Mouse (Mus musculus) spleen, adult 12 weeks (tissue): ENCODE measurements around the gene Ssr1.

Experiments used
- DNase-seq: peaks from one replicate; pipeline ENCODE4 v3.0.0; 2022; ENCODE audit warnings: low spot score

The Ssr1 gene

DNA sequence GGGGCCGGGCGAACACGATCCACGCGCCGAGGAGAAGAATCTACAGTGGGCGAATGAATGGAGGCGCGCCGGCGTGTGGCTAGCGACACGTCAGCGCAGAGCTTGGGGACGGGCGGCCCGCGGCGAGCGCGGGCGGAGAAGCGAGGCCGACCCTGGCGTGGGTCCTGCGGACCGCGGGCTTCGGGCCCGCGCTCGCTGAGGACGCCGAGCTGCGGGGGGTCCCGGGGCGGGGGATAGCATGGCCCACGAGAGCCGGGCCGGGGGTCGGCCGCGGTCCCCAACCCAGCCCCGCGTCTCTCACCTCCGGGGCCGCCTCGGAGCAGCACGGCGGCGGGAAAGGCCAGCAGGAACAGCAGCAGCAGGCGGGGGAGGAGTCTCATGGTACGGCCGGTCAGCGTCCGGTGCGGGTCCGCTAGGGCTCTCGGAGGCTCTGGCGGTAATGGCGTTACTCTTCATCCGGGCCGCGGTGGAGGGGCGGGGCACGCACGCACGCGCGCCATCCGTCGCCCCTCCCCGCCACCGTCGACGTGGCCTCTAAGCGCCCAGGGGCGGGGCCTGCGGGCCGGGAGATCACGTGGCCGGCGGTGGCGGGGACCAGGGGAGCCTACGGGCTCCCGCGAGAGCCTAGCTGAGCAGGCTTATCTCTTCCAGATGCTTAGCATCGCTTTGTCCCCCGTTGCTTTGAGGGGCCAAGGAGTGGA is at the start of gene Ssr1:
Ssr1 (minus strand) TSS at position 514 of the 701 bp plus-strand sequence.
- DNase-seq, result peak; percentile 93

DNA sequence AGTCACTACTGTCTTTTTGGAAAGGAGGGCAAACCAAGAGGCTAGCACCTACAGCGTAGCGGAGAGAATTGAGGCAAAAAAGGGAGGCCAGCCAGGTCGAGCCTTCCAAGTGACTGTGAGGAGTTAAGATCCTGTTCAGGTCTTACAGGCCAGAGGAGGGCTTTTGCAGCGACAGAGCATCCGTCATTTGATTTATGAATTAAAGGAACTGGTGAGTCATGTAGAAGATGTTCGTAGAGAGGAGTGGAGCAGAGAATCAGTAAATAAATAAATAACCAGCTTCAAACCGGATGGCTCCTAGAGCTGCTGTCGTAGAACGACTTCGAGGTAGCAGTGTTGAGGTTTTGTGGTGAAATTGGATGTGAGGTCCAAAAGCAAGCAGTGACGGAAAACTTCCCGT is 43.8 kb upstream of the Ssr1 start:
- peak; percentile 8 for DNase-seq

DNA sequence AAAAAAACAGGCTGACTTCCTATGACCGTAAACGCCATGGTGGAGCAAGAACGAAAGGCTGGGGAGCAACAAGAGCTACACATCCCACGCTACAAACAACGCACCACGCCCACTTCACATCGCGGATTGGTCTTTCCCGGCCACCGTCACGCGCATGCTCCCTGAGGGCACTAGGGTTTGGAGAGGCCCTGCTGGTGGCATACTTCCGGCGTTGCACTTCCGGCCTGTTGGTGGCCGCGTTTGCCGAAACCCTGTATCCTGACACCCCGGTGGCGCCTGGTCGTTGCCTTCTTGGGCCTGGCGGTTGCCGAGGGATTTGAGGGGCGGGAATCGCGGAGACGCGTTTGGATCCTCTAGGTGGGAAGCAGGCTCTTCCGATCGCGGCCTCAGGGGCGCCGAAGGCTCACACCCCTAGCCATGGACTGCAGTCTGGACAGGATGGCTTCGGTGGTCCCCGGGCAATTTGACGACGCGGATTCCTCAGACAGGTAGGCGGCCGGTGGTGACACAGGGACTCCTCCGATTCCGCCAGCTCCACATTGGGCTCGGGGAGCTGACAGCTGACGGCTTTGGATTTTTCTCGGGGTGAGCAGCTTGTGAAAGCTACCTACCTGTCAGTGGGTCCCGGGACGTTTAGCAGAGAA is 43.1 kb upstream of the Ssr1 start, which contains the start of gene Cage1:
Cage1 (minus strand) TSS at position 26 of the 644 bp plus-strand sequence.
- DNase-seq, result peak; percentile 97

DNA sequence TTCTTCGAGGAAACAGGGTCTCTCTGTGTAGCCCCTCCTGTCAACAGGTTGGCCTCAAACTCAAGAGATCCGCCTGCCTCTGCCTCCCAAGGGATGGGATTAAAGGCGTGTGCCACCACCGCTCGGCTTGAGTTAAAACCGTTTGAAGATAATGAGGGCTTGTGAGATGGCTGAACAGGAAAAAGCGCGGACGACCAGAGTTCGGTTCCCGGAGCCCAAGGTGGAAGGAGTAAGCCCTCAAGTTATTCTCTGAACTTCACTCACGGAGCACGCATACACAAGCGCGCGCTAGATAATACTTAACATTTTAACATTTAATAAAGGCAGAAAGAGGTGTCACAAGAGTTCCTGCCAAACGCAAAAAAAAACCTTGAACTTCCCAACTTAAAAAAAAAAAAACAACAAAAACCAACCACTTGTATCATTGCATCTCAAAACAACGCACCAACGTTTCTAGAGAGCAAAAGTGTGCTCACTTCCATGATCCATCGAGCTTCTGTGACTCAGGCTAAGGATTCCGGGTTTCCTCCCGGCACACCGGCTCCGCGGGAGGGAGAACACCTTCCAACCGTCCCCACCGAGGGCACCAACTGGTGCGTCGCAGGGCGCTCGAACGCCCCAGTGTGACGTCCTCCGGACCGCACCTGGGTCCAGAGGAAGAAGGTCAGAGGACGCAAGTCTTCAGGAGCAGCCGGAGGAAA is 42.5 kb upstream of the Ssr1 start, which contains the start of gene Riok1:
Riok1 (plus strand) TSS at position 653 of the 701 bp plus-strand sequence.
- DNase-seq, result no peak

DNA sequence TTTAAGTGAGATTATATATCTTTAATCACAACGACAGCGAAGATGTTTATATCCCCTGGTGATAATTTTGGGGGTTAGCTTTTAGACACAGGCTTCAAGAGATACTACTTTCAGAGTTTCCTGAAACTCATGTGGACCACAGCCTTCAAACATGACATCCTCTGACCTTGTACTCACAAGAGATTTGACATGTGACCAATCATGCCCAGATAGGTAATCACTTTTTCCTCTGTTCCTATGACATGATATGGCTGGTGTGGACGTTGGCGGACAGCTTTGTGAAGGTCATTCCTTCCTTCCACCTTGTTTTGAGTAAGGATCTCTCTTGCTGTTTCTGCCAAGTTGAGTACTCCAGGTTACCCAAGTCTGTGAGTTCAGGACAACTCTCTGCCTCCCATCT is 34.4 kb upstream of the Ssr1 start:
- DNase-seq, result no peak

DNA sequence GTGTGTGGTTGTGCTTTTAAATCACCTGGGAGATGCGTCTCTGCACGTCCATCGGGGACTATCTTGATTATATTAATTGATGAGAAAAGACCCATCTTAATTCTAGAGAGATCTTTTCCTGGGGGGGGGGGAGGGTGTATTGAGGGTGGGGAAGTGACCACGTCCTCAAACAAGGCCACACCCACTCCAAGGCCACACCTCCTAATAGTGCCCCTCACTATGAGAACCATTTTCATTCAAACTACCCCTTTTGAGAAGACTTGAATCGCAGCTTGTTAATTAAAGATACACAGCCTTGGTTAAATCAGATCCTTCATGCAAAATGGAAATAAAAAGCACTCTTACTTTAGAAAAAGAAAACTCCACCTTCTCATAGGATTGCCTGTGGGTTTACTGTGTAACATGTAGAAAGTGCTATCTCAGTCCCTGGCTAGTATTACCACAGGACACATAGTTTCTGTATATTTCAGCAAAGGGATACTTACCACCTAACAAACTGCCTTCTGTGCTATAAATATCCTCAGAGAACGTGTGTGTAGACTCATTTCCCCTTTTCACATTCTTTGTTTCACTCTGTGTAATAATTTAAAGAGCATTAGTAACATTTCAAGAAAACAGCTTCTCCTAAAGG is 33.7 kb upstream of the Ssr1 start:
- no peak for DNase-seq

DNA sequence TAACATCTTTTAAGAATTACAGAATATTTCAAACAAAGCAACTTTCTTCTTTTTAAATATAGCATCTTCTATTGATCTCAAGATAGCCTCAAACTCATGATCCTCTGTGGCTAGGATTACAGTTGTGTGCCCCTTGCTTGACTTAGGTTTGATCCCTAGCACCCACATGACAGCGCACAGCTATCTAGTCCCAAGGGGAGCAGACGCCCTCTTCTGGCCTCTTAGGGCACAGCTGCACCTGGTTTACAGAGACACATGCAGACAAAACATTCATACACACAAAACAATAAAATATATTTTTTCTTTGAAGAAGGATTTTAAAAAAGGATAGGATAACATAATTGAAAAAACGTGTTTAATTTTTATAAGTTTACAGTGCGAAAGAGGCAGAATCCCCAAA is 31.9 kb upstream of the Ssr1 start:
- DNase-seq, result no peak

DNA sequence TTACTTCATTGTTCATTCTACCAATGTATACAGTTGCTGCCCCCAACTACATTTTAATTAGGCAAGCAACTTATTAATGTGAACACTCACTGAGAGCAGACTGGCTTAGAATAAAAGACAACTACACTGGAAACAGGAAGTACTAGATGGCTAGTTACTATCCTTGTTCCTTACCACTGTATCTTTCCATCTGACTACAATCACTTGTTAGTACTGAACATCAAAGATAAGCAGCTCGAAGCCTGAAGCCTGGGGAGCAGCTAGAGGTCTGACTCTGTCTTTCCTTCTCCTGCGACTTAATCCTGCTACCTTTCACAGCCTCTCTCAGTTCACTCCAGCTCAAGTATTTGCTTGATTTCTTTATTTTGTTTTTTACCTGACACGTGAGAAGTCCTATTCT is 24.8 kb upstream of the Ssr1 start:
- DNase-seq, result no peak

DNA sequence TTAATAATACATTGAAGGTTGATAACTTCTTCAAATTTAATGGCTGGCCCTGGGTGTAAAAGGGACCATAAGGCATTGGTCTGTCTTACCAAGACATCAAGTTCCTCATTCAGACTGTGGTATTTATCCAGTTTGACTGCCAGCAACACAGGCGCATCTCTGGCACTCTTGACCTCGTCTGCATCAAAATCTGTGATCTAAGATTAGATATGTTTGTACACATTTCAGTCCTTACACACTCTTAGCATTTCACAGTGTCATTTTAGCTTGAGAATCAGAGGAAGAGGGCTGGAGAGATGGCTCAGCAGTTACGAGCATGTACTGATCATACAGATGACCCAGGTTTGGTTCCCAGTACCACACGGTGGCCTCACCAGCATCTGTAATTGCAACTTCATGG is 21.6 kb upstream of the Ssr1 start:
- no peak for DNase-seq

DNA sequence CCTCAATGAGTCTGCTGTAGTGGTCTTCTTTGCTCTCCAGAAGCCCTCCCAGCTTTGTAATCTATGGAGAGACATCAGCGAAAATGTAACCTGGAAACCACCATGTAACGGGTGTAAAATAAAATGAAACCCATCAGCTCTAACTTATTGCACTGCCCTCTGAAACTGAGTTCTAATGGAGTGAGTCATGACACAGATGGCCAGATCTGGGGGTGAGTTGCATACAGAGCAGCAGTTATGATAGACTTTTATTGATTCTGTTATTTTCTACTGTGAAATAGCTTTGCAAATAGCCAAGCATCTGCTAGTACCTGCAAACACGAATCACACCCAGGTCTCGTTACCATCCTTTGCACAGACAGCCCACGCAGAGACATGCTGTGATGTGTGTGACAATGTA is 18.4 kb upstream of the Ssr1 start:
- no peak for DNase-seq

DNA sequence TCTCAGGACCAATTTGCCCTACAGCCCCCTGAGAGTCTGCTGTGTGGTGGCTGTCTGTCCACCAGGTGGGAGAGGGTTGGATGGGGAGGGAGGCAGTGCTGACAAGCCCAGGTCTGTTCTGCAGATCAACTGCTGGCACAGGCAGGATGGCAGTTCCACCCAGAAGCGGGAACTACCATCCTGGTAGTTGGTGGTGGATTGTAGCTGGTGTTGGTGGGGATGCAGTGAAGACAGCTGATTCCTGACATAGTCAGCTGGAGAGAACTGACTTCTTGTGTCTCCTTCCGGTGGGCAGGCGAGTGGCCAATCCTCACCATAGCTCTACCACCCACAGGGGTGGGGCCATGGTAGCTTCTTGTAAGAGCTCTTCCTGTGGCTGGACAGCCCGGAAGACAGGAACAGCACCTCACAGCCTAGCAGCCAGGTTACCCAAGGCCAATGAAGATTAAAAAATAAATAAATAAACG is 16.5 kb upstream of the Ssr1 start:
- DNase-seq, result peak; percentile 52

DNA sequence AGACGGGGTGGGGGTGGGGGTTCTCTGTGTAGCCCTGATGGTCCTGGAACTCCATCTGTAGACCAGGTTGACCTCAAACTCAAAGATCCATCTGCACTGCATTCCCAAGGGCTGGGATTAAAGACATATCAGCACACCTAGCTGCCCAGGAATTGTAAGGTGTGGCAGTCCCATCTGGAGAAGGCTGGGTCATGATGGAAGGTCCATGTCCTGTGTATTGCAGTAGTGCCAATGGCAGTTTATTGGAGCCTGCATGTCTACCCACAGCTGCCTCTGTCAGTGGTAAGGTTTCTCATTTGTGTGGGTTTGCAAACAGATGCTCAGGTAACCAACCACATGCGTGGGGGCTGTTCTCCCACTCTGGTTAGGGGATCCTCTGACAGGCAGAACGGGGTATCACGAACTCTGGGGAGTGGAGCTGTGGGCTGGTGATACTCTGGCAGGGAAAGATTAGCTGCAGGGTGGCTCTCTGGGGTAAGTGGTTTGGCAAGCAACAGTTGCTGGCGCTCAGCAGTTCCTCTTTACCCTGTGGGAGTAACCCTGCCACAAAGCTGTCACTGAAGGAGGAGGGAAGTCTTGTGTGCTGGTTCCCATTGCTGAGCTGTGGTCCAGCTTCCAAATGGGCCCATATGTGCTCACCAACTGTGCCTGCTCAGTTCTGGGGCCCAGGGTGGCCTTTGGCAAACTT is 15.8 kb upstream of the Ssr1 start:
- DNase-seq, result peak; percentile 48

DNA sequence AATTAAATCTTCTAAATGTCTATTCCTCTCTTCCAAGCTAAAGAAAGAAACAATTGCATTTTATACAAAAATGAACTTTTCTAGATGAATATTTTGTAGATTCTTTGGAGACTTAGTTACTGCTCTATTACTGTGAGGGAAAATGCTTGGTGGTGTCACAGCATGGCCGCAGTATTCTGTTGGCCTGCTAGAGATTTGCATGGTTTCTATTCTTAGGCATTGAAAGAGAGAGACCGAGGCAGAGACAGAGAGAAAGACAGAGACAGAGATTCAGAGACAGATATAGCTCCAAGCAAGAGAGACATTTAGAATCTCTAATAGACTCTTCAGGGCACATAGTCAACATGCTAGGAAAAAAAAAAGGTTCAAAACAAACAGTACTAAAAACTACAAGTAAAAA is 14.0 kb upstream of the Ssr1 start:
- DNase-seq, result no peak

DNA sequence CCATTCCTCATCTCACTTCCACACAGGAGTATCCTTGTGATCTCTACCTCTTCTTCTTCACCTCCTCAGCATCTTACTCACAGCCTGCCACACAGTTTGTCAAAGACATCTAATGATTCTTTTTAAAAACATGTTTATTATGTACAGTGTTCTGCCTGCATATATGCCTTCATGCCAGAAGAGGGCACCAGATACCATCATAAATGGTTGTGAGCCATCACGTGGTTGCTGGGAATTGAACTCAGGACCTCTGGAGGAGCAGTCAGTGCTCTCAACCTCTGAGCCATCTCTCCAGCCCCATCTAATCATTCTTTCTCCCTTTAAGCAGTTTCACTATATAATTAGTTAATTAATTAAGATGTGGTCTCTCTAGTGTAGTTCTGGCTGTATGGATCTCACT is 8.4 kb upstream of the Ssr1 start:
- no peak for DNase-seq

DNA sequence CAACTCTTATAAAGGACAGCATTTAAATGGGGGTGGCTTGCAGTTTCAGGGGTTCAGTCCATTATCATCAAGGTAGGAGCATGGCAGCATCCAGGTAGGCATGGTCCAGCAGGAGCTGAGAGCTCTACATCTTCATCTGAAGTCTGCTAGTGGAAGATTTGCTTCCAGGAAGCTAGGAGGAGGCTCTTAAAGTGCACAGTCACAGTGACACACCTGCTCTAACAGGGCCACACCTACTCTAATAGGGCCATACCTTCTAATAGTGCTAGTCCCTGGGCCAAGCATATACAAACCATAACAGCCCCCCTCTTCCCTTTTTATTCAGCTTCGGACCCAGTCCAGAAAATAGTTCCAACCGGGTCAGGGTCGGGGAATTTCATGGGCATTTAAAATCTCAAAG is 5.7 kb upstream of the Ssr1 start:
- no peak for DNase-seq

DNA sequence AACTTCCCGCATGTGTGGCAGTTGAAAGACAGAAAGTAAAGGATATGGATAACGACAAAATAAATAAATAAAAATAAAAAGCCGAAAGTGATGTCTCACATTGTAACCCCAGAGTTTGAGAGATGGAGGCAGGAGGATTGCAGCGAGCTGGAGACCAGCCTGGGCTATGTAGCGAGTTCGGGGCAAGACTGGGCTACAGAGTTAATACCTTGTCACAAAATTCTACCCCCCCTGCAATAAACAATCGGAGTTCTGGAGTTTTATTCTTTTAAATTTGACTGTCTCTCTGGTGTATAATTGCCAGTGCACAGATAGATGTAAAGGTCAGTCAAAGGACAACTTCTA is 360 bp upstream of the Ssr1 start:
- no peak for DNase-seq

DNA sequence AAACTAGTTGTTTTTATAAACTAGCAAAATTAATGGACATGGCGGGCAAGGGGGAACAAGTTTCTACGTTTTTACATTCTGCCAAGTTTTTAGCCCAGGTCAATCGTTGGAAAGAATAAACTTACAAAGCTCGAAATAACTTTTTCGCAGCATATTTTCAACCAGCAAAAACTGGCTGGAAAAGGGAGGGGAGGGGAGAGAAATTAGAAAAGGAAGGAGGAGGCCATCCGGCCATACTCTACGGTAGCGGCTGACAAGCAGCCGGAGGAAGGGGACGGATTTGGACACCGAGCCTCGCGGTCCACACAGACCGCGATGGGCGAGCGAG is 677 bp downstream of the Ssr1 start:
- no peak for DNase-seq

DNA sequence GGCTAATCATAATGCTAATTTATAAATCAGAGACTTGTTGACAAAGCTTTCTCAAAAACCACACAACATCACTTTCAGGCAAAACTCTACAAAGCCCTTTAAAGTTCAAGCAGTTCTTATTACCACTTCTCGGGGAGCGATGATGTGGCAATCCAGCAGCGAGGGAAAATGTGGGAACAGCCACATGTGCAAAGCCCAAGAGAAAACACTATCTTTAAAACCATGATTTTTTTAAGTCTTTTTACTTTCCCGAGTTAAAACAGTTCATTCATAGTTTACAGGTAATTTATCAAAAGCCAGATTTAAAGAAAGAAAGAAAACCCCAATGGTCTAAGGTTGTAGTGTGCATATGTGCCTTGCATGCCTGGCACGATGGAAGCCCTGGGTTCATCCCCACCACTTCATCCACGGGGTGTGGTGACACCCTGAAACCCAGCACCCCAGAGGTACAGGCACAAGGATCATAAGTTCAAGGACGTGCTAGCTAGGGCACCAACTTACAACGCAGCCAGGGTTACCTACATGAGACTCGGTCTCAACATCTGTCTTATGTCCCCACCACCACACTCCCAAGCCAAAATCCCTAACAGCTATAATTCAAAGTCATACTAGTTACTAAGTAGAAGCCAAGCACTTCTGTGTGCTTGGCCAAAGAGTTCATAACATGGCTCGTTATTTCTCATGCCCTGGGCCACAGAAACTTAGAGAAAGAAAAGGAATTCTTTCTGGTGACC is 1.2 kb downstream of the Ssr1 start:
- peak; percentile 14 for DNase-seq

DNA sequence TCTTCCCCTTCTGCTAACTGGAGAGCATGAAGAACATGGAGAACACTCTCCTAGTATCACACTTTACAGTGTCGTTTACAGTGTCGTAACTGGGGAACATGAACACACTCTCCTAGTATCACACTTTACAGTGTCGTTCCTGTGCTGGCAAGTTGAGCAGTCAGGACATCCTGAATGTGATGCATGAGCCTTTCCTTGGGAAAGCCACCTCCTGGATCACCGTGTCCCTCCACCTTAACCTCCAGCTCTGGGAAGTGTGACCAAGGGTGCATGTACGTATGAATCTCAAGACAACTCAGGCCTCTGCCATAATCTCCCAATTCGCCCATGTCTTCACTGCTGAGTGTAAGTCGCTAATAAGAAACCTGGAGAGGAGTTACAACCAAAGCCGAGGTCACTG is 4.3 kb downstream of the Ssr1 start:
- DNase-seq, result no peak

DNA sequence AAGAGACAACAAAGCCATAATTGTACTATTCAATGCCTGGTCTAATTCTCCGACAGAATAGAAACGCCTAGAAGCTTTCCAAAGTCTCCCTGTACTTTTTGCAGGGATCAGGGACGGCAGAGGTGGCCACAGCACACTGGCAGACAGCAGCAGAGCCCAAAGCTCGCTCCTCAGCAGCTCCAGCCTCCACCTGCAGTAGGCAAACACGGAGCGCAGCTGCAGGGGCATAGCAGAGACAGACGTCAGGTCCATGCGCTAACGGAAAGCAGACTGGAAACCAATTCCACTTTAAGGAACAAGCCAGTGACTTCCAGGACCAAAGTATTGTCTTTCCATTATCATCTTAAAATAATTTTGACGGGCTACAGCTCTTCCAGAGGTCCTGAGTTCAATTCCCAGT is 7.9 kb downstream of the Ssr1 start:
- no peak for DNase-seq

DNA sequence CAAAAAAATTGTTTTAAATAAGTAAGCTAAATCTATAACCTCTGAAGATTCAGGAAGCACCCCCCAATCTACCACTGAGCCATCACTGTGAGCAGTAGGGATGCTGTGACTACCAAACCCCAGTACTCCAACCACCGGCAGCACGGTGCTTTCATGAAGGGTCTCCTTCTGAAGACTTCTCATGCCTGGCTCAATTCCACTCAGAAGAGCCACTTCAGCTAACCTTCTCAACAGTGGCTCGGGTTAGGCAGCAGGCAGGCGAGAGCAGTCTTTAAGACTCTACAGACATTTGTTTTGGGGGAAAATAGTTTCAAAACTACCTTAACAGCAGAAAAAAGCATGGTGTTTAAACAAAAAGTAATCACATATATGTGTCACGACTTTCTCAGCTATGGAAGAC is 13.0 kb downstream of the Ssr1 start:
- no peak for DNase-seq

DNA sequence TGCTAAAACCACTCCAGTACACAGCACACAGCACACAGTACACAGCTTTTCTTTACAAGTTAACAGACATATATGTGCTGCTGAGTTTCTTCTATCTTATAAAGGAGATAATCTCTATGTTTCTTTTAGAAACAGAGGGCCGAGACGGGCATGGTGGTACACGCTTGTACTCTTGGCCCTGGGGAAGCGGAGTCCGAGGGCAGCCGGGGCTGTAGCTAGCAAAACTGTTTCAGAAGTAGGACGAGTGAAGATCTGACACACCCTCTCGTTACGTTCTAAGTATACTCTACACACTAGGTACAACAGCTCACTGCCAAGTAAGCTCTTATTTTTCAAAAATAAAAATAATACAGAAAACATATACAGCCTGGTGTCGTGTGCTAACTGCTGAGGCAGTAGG is 13.7 kb downstream of the Ssr1 start:
- no peak for DNase-seq
